Comparison of ENCODE assay signal across 14 mouse cellular contexts in the genomic region with DNA sequence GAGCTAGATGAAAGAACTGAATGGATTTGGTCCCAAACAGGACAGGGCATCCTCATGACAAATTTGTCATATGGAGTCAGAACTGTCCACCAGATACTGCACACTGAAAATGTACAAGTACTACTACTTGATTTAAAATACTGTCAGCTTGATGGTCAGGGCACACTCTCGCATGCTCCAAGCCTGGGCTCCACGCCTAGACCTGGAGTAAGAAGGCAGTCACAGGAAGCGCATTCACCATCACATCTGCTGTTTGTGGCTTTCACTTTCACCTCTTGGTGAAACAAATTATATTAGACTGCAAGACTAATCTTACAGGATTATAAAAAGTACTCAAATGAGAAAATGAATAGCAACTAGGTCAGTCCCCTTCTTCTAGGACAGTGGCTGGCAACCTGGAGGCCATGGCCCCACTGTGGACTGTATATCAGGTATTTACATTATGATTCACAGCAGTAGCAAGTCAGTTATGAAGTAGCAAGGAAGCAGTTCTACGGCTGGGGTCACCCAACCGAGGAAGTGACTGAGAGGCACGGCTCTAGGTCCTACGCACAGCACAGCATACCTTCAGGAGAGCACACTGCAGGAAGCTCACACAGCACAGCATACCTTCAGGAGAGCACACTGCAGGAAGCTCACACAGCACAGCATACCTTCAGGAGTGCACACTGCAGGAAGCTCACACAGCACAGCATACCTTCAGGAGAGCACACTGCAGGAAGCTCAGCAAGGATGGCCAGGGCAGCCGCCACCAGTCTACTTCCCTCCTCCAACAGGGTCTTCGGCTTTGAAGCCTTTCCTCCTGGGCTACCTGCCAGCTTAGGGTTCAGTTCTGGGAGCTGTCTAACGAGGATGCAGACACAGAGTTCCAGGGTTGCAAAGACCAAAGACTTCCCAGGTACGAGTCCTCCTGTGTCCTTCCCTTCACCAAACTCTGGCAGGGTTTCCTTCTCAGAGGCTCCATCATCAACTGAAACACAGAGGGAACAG. TPM values are rescaled to one million over a fixed set of nuclear protein-coding genes. Genes with fewer than 3 reads are reported as not detected.
A peak's percentile ranks its signal among the peaks of the same experiment; 100 is the strongest.
DNase-seq lines count a peak whose midpoint lies in the region; ATAC-seq and TF ChIP-seq lines count a peak whose summit lies in the region.
"Had no signal": no experiment of that assay in that cellular context is flagged by ENCODE, and none has a peak within 500 bp of the region (broad histone marks: within the 10 kb centered on the region; RNA-seq: fewer than 3 reads in every experiment).

No protein-coding gene starts in this region.

- H3K79me2 ChIP-seq in CH12.LX (replicated peaks; ENCODE audit: control insufficient read depth, extremely low read depth, insufficient read depth, poor library complexity, severe bottlenecking), result no peaks in the 10 kb centered on the region

- peak; percentile 54; the same call in 1 of the 2 replicates for ATAC-seq in lung, embryonic 14.5 days (ENCODE audit: insufficient read depth)
- ATAC-seq in megakaryocyte, adult 5-6 weeks (ENCODE audit: poor library complexity, severe bottlenecking), result peak; percentile 55
- no peak for ATAC-seq in forebrain, embryonic 15.5 days (replicated peaks)

- no peak overlapping the region for H3K27ac ChIP-seq in lung, embryonic 14.5 days (ENCODE audit: low read depth)
- no peak overlapping the region for H3K27ac ChIP-seq in CH12.LX (ENCODE audit: insufficient read depth, low read depth)
- peak overlapping the region; percentile 97 for H3K27ac ChIP-seq in thymus, adult 2 months (ENCODE audit: control insufficient read depth, insufficient read depth, low read length)
- no peak overlapping the region for H3K27ac ChIP-seq in forebrain, embryonic 15.5 days (replicated peaks)
- H3K27ac ChIP-seq: embryonic facial prominence, embryonic 13.5 days; midbrain, embryonic 10.5 days had no signal

- no peak overlapping the region for H3K9ac ChIP-seq in lung, embryonic 14.5 days
- H3K9ac ChIP-seq in CH12.LX (ENCODE audit: insufficient read depth, low read depth), result no peak overlapping the region
- H3K9ac ChIP-seq in forebrain, embryonic 15.5 days (replicated peaks), result no peak overlapping the region
- H3K9ac ChIP-seq: embryonic facial prominence, embryonic 13.5 days had no signal

- no peaks in the 10 kb centered on the region for H3K4me1 ChIP-seq in lung, embryonic 14.5 days (ENCODE audit: insufficient read depth)
- peaks cover 7 to 16% of the 10 kb centered on the region in 2 experiments for H3K4me1 ChIP-seq in CH12.LX (ENCODE audit: control insufficient read depth in 1 of 2, insufficient read depth in 2 of 2)
- peaks cover 20% of the 10 kb centered on the region for H3K4me1 ChIP-seq in thymus, adult 2 months (replicated peaks; ENCODE audit: control insufficient read depth, insufficient read depth, low read length)
- H3K4me1 ChIP-seq in forebrain, embryonic 15.5 days, result peaks cover 3% of the 10 kb centered on the region; the same call in 1 of the 2 replicates
- H3K4me1 ChIP-seq: embryonic facial prominence, embryonic 13.5 days; midbrain, embryonic 10.5 days had no signal

- no peaks in the 10 kb centered on the region for H3K27me3 ChIP-seq in lung, embryonic 14.5 days (ENCODE audit: insufficient read depth, low read length)
- H3K27me3 ChIP-seq in CH12.LX (replicated peaks), result no peaks in the 10 kb centered on the region
- H3K27me3 ChIP-seq in thymus, adult 2 months (ENCODE audit: control insufficient read depth, insufficient read depth, low read length), result no peaks in the 10 kb centered on the region
- no peaks in the 10 kb centered on the region for H3K27me3 ChIP-seq in forebrain, embryonic 15.5 days
- H3K27me3 ChIP-seq: embryonic facial prominence, embryonic 13.5 days had no signal

- DNase-seq in lung, embryonic 14.5 days, result peak; percentile 26
- no peak for DNase-seq in lung, postnatal 10 days
- DNase-seq in CH12.LX (ENCODE audit: extremely low read depth), result peak; percentile 53
- peak; percentile 57 for DNase-seq in thymus, adult 2 months
- no peak for DNase-seq in right cerebral cortex, adult 2 months (ENCODE audit: low spot score in 2 of 2)
- no peak for DNase-seq in cerebellum, adult 18-20 months
- DNase-seq: adrenal gland, postnatal 14 days; cerebellum, adult 8-10 months; kidney, adult 11 months; layer of hippocampus, adult 9-11 months had no signal

- no peak overlapping the region for H3K4me2 ChIP-seq in lung, embryonic 14.5 days
- no peak overlapping the region; the same call in 1 of the 2 replicates for H3K4me2 ChIP-seq in CH12.LX (ENCODE audit: insufficient read depth, low read depth, poor library complexity, severe bottlenecking)
- H3K4me2 ChIP-seq in forebrain, embryonic 15.5 days (replicated peaks), result no peak overlapping the region
- H3K4me2 ChIP-seq: embryonic facial prominence, embryonic 13.5 days had no signal

- WGBS in lung, embryonic 14.5 days, result 69% methylated on average over 11 of the region's 11 CpGs
- WGBS in thymus, adult 2 months, result 3% methylated on average over 11 of the region's 11 CpGs
- whole genome bisulfite sequencing in forebrain, embryonic 15.5 days, result 78% methylated on average over 11 of the region's 11 CpGs

- in situ Hi-C loops in CH12.LX (cut with MboI; ENCODE audit: low pct_ligation_motif_present, low pct_unique_long_range_greater_than_20kb, low sequenced_read_pairs), result no loop called here

- H3K36me3 ChIP-seq in lung, embryonic 14.5 days (ENCODE audit: insufficient read depth), result peaks cover 56% of the 10 kb centered on the region
- peaks cover 17 to 57% of the 10 kb centered on the region in 2 experiments for H3K36me3 ChIP-seq in CH12.LX (replicated peaks in 1 of 2; ENCODE audit: control insufficient read depth in 1 of 2, insufficient read depth in 1 of 2, low read length in 1 of 2)
- H3K36me3 ChIP-seq in thymus, adult 2 months (ENCODE audit: control insufficient read depth, insufficient read depth, low read length), result no peaks in the 10 kb centered on the region
- peaks cover 10% of the 10 kb centered on the region; the same call in 1 of the 2 replicates for H3K36me3 ChIP-seq in forebrain, embryonic 15.5 days

- 0 out of 2 replicates have a peak, but pooled peaks have one; percentile 9 for TF ChIP-seq EP300 in CH12.LX (IDR thresholded peaks at IDR 0.05; ENCODE audit: low read length)

- no peak for TF ChIP-seq CTCF in lung, embryonic 14.5 days (IDR thresholded peaks at IDR 0.05; ENCODE audit: low read depth)
- no peak for TF ChIP-seq CTCF in CH12.LX (conservative IDR thresholded peaks at IDR 0.05 in 1 of 2, IDR thresholded peaks at IDR 0.05 in 1 of 2; ENCODE audit: low read depth in 2 of 2, low read length in 2 of 2)
- no peak for TF ChIP-seq CTCF in thymus, adult 2 months (IDR thresholded peaks at IDR 0.05; ENCODE audit: borderline replicate concordance, control insufficient read depth, extremely low read depth, insufficient read depth, low read length, poor library complexity)

- TF ChIP-seq RAD21 in CH12.LX (IDR thresholded peaks at IDR 0.05; ENCODE audit: low read depth, low read length), result no peak

- dilution Hi-C loops in CH12.LX (cut with MboI; ENCODE audit: extremely low pct_ligation_motif_present, extremely low pct_unique_long_range_greater_than_20kb, low sequenced_read_pairs), result no loop called here

- no peak for TF ChIP-seq POLR2A in CH12.LX (IDR thresholded peaks at IDR 0.05; ENCODE audit: low read depth, low read length)
- TF ChIP-seq POLR2A in thymus, adult 2 months (IDR thresholded peaks at IDR 0.05; ENCODE audit: control insufficient read depth, extremely low read depth, insufficient read depth, low read length, poor library complexity), result no peak

- H3K4me3 ChIP-seq in lung, embryonic 14.5 days (ENCODE audit: low read depth, low read length), result no peak overlapping the region
- peak overlapping the region in 1 of 3 experiments; percentile 22 for H3K4me3 ChIP-seq in CH12.LX (replicated peaks in 1 of 3; ENCODE audit: low read depth in 2 of 3, low read length in 2 of 3, poor library complexity in 1 of 3)
- H3K4me3 ChIP-seq in thymus, adult 2 months (ENCODE audit: control insufficient read depth, insufficient read depth, low read length), result peak overlapping the region; percentile 39
- H3K4me3 ChIP-seq in forebrain, embryonic 15.5 days, result no peak overlapping the region
- H3K4me3 ChIP-seq: embryonic facial prominence, embryonic 13.5 days; midbrain, embryonic 10.5 days had no signal

- H3K9me3 ChIP-seq in lung, embryonic 14.5 days (ENCODE audit: low read depth, low read length), result no peaks in the 10 kb centered on the region
- no peaks in the 10 kb centered on the region for H3K9me3 ChIP-seq in CH12.LX (replicated peaks; ENCODE audit: low read length)
- no peaks in the 10 kb centered on the region for H3K9me3 ChIP-seq in forebrain, embryonic 15.5 days
- H3K9me3 ChIP-seq: embryonic facial prominence, embryonic 13.5 days; midbrain, embryonic 10.5 days had no signal

TF ChIP-seq in CH12.LX, 34 proteins besides CTCF, POLR2A, EP300 and RAD21:
- TF ChIP-seq NRF1 (IDR thresholded peaks at IDR 0.05; ENCODE audit: low read depth, low read length) (0 out of 2 replicates have a peak, but pooled peaks have one; percentile 6), GABPA (IDR thresholded peaks at IDR 0.05; ENCODE audit: insufficient replicate concordance, low read depth, low read length) (no peak)

RNA-seq across cellular contexts. Expression of a gene that starts 58.3 kb away (rescaled TPM):
- polyA plus RNA-seq in lung, embryonic 14.5 days (2014; fragmentation: Nextera tagmentation; extraction: Ambion mirVana), result 46.6 and 46.8 TPM in 2 replicates
- total RNA-seq in CH12.LX (2012; rRNA removed) (41.4 and 43.6 TPM in 2 replicates), CH12.LX (2014; rRNA removed) (36.2 and 40.7 TPM in 2 replicates)
- 35.6 and 42.3 TPM in 2 replicates for polyA plus RNA-seq in CH12.LX (2012; ENCODE audit: insufficient read length, low read depth)
- total RNA-seq in megakaryocyte, adult 5-6 weeks (2015), result 47.5 and 49.2 TPM in 2 replicates
- total RNA-seq in megakaryocyte, adult 5-6 weeks (2017), result 89.7 and 96.1 TPM in 2 replicates
- 27.7 and 29.6 TPM in 2 replicates for polyA plus RNA-seq in thymus, adult 2 months (2012; rRNA removed)
- 38.8 and 42.7 TPM in 2 replicates for polyA plus RNA-seq in forebrain, embryonic 15.5 days (2015; fragmentation: Nextera tagmentation; extraction: Ambion mirVana)

Comparison
In these comparisons a context has a peak if more than half of its experiments do, and no peak if none do; other contexts are left out.
1. DNase-seq: peak in lung, embryonic 14.5 days (single experiment), CH12.LX (single experiment) and thymus, adult 2 months (single experiment); none in lung, postnatal 10 days (single experiment), right cerebral cortex, adult 2 months (0 of 2) and cerebellum, adult 18-20 months (0 of 2).